Mouse (Mus musculus) testis, adult 2 months (tissue): ENCODE measurements around the gene Zbtb38.

Experiments
- CTCF ChIP-seq: fragments of 200-500 bp; IDR thresholded peaks from 2 replicates; pipeline ENCODE4 v1.5.1; 2012; ENCODE audit warnings: low read depth, mild to moderate bottlenecking, inconsistent platforms, low read length, moderate library complexity; ENCODE audit not compliant: control insufficient read depth, insufficient read depth, insufficient replicate concordance
- POLR2A ChIP-seq: fragments of 200-500 bp; IDR thresholded peaks from 2 replicates; pipeline ENCODE4 v1.6.1; 2012; ENCODE audit warnings: low read depth, mild to moderate bottlenecking, inconsistent platforms, low read length, moderate library complexity; ENCODE audit not compliant: control insufficient read depth

DNA sequence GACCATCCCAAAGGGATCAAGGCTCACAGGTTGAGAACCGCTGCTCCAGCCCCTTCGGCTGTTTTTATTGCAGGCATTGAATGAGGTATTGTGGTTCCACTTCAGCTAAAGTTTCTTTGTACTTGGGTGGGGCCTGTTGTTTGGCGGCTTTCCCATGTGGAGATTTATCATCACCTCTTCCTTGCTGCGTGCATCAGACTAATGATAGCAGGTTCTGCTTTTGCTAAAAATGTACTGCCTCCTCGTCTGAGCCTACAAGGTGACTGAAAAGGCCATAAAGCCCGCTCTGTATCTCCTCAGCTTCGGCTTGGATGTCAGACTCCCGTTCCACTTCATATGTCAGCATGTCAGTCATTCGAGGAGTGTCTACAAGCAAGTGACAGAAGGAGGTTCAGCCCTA is 17.0 kb upstream of the Zbtb38 start:
- no peak for TF ChIP-seq POLR2A
- no peak for TF ChIP-seq CTCF
